Mouse (Mus musculus) MEL (cell line): ENCODE data around the gene Cnpy2. TPM values are rescaled to one million over a fixed set of nuclear protein-coding genes. Genes with fewer than 3 reads are reported as not detected.

ENCODE experiments used
- DNase-seq: peaks from one replicate; pipeline ENCODE4 v3.0.0; 2011; ENCODE audit warnings: low read depth, low spot score
- H3K27ac ChIP-seq: 2 replicates; pipeline ENCODE4 v1.5.1; 2012; ENCODE audit warnings: low read depth, mild to moderate bottlenecking, control low read depth, low read length, moderate library complexity; ENCODE audit not compliant: control insufficient read depth
- H3K27me3 ChIP-seq, 2 experiments: fragments of 150-350 bp in 1 of 2; sonication (generic) in 1 of 2; 2 replicates each; pipeline ENCODE4 v1.6.1; 2012; ENCODE audit warnings: low read length in 2 of 2, mild to moderate bottlenecking in 2 of 2, improper control_type of control experiment in 1 of 2, moderate library complexity in 1 of 2; ENCODE audit not compliant: insufficient read depth in 2 of 2, control insufficient read depth in 1 of 2
- H3K36me3 ChIP-seq, 2 experiments: 2 replicates each; pipeline ENCODE4 v1.6.1; 2012 to 2014; ENCODE audit warnings: low read length in 2 of 2, improper control_type of control experiment in 1 of 2, inconsistent platforms in 1 of 2, mild to moderate bottlenecking in 1 of 2; ENCODE audit not compliant: insufficient read depth in 2 of 2, control insufficient read depth in 1 of 2
- H3K4me1 ChIP-seq, 2 experiments: fragments of 150-350 bp in 1 of 2; sonication (generic) in 1 of 2; 2 replicates each; pipeline ENCODE4 v1.6.1; 2012; ENCODE audit warnings: low read length in 2 of 2, improper control_type of control experiment in 1 of 2, mild to moderate bottlenecking in 1 of 2; ENCODE audit not compliant: insufficient read depth in 2 of 2, control insufficient read depth in 1 of 2
- H3K4me3 ChIP-seq, 2 experiments: fragments of 150-350 bp in 1 of 2; sonication (generic) in 1 of 2; 2 replicates each; pipeline ENCODE4 v1.5.1; 2012; ENCODE audit warnings: low read depth in 2 of 2, low read length in 2 of 2, mild to moderate bottlenecking in 2 of 2, moderate library complexity in 2 of 2, control low read depth in 1 of 2, improper control_type of control experiment in 1 of 2; ENCODE audit not compliant: control insufficient read depth in 1 of 2, insufficient read depth in 1 of 2
- H3K79me2 ChIP-seq: 2 replicates; pipeline ENCODE4 v1.6.1; 2012; ENCODE audit warnings: mild to moderate bottlenecking, low read length, moderate library complexity; ENCODE audit not compliant: control insufficient read depth, poor library complexity, insufficient read depth
- H3K9ac ChIP-seq: 2 replicates; pipeline ENCODE4 v1.6.1; 2012; ENCODE audit warnings: low read depth, mild to moderate bottlenecking, control low read depth, low read length, moderate library complexity; ENCODE audit not compliant: control insufficient read depth, poor library complexity, severe bottlenecking
- H3K9me3 ChIP-seq: fragments of 150-350 bp; sonication (generic); replicated peaks from 2 replicates; pipeline ENCODE4 v1.6.1; 2012; ENCODE audit warnings: mild to moderate bottlenecking, low read length, improper control_type of control experiment, moderate library complexity; ENCODE audit not compliant: insufficient read depth
- CHD1 ChIP-seq: IDR thresholded peaks from 2 replicates; pipeline ENCODE4 v1.6.1; 2012; ENCODE audit warnings: low read depth, mild to moderate bottlenecking, inconsistent platforms, low read length, improper control_type of control experiment
- CHD2 ChIP-seq: IDR thresholded peaks from 2 replicates; pipeline ENCODE4 v1.6.1; 2011; ENCODE audit warnings: low read length, improper control_type of control experiment
- E2F4 ChIP-seq: IDR thresholded peaks from 2 replicates; pipeline ENCODE4 v1.6.1; 2011; ENCODE audit warnings: low read depth, low read length, improper control_type of control experiment, borderline replicate concordance
- ELF1 ChIP-seq: IDR thresholded peaks from 2 replicates; pipeline ENCODE4 v1.6.1; 2014; ENCODE audit warnings: low read depth, mild to moderate bottlenecking, inconsistent platforms, low read length, improper control_type of control experiment, moderate library complexity
- EP300 ChIP-seq, 2 experiments: IDR thresholded peaks; 2 replicates each; pipeline ENCODE4 v1.6.1; 2011; ENCODE audit warnings: improper control_type of control experiment in 2 of 2, low read length in 2 of 2, low read depth in 1 of 2, mild to moderate bottlenecking in 1 of 2
- GATA1 ChIP-seq: IDR thresholded peaks from 2 replicates; pipeline ENCODE4 v1.6.1; 2011; ENCODE audit warnings: low read depth, low read length, improper control_type of control experiment
- HCFC1 ChIP-seq: IDR thresholded peaks from 2 replicates; pipeline ENCODE4 v1.6.1; 2012; ENCODE audit warnings: low read depth, mild to moderate bottlenecking, inconsistent platforms, low read length, improper control_type of control experiment, moderate library complexity
- JUND ChIP-seq: IDR thresholded peaks from 2 replicates; pipeline ENCODE4 v1.6.1; 2011; ENCODE audit warnings: low read depth, mild to moderate bottlenecking, improper control_type of control experiment, low read length
- KAT2A ChIP-seq: conservative IDR thresholded peaks from 2 replicates; pipeline ENCODE4 v1.6.1; 2012; ENCODE audit warnings: low read depth, low read length, improper control_type of control experiment, inconsistent platforms
- MAX ChIP-seq: IDR thresholded peaks from 2 replicates; pipeline ENCODE4 v1.6.1; 2011; ENCODE audit warnings: low read length, improper control_type of control experiment
- MAZ ChIP-seq: IDR thresholded peaks from 2 replicates; pipeline ENCODE4 v1.6.1; 2012; ENCODE audit warnings: low read depth, mild to moderate bottlenecking, inconsistent platforms, low read length, improper control_type of control experiment
- MXI1 ChIP-seq: IDR thresholded peaks from 2 replicates; pipeline ENCODE4 v1.6.1; 2011; ENCODE audit warnings: mild to moderate bottlenecking, low read depth, low read length, improper control_type of control experiment
- MYC ChIP-seq: IDR thresholded peaks from 2 replicates; pipeline ENCODE4 v1.6.1; 2011; ENCODE audit warnings: low read depth, mild to moderate bottlenecking, low read length, improper control_type of control experiment, moderate library complexity
- NELFE ChIP-seq: IDR thresholded peaks from 2 replicates; pipeline ENCODE4 v1.6.1; 2011; ENCODE audit warnings: low read depth, low read length, improper control_type of control experiment
- NRF1 ChIP-seq: IDR thresholded peaks from 2 replicates; pipeline ENCODE4 v1.6.1; 2014; ENCODE audit warnings: low read depth, mild to moderate bottlenecking, inconsistent platforms, low read length, improper control_type of control experiment, moderate library complexity; ENCODE audit not compliant: poor library complexity, insufficient read depth, severe bottlenecking
- POLR2A ChIP-seq, 2 experiments: IDR thresholded peaks; 2 replicates each; pipeline ENCODE4 v1.6.1; 2011 to 2012; ENCODE audit warnings: low read length in 2 of 2, mild to moderate bottlenecking in 2 of 2, control low read depth in 1 of 2, improper control_type of control experiment in 1 of 2, low read depth in 1 of 2, moderate library complexity in 1 of 2; ENCODE audit not compliant: control insufficient read depth in 1 of 2, insufficient read depth in 1 of 2, poor library complexity in 1 of 2
- POLR2AphosphoS2 ChIP-seq: IDR thresholded peaks from 2 replicates; pipeline ENCODE4 v1.6.1; 2011; ENCODE audit warnings: low read length, improper control_type of control experiment
- SIN3A ChIP-seq: IDR thresholded peaks from 2 replicates; pipeline ENCODE4 v1.6.1; 2012; ENCODE audit warnings: low read length, improper control_type of control experiment, inconsistent platforms
- SMC3 ChIP-seq: IDR thresholded peaks from 2 replicates; pipeline ENCODE4 v1.6.1; 2011; ENCODE audit warnings: low read depth, low read length, improper control_type of control experiment
- TAL1 ChIP-seq: IDR thresholded peaks from 2 replicates; pipeline ENCODE4 v1.6.1; 2012; ENCODE audit warnings: mild to moderate bottlenecking, inconsistent platforms, low read length, moderate library complexity, mixed read lengths
- TBP ChIP-seq: IDR thresholded peaks from 2 replicates; pipeline ENCODE4 v1.8.0; 2011; ENCODE audit warnings: low read depth, low read length, improper control_type of control experiment
- USF1 ChIP-seq: IDR thresholded peaks from 2 replicates; pipeline ENCODE4 v1.6.1; 2014; ENCODE audit warnings: low read depth, mild to moderate bottlenecking, inconsistent platforms, low read length, improper control_type of control experiment, moderate library complexity
- ZKSCAN1 ChIP-seq: IDR thresholded peaks from 2 replicates; pipeline ENCODE4 v1.6.1; 2012; ENCODE audit warnings: low read depth, mild to moderate bottlenecking, inconsistent platforms, low read length, improper control_type of control experiment, moderate library complexity
- ZMIZ1 ChIP-seq: IDR thresholded peaks from 2 replicates; pipeline ENCODE4 v1.6.1; 2012; ENCODE audit warnings: low read depth, mild to moderate bottlenecking, inconsistent platforms, low read length, improper control_type of control experiment, moderate library complexity
- ZNF384 ChIP-seq: IDR thresholded peaks from 2 replicates; pipeline ENCODE4 v1.6.1; 2012; ENCODE audit warnings: low read depth, mild to moderate bottlenecking, inconsistent platforms, low read length, improper control_type of control experiment
- polyA plus RNA-seq, 2 experiments: library from polyadenylated mRNA; stranded (reverse) in 1 of 2; unstranded in 1 of 2; fragments of >175 nt in 1 of 2; fragments of >200 nt in 1 of 2; gene quantifications; 2 replicates each; pipeline versions ENCODE4 v1.2.1 to v1.2.4; 2012; ENCODE audit warnings: low replicate concordance in 2 of 2, low read depth in 1 of 2; ENCODE audit not compliant: insufficient read length in 2 of 2, insufficient read depth in 1 of 2, missing spikeins in 1 of 2
- total RNA-seq: library from RNA; depleted of rRNA; stranded (reverse); fragments of 300-350 nt; gene quantifications from 2 replicates; pipeline ENCODE4 v1.2.3, GENCODE M21; 2012

Gene Cnpy2
- total and polyA plus RNA-seq, 3 experiments, result 98.1 to 107 TPM; not detected in 1

DNA sequence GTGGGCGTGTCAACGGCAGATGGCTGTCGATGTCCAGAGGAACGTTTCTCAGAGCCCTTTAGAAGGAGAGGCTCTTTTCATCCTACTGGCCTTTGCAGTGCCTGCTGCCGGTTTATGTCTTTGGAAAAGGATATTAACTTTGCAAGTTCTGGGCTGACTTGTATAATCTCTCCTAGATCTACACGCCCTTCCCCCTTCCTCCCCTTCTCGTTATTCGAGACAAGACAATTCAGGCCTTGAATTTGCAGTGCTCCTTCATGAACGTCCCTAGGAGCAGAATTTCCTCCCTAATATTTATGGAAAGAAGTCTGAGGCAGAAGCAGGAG, 46.9 kb downstream of the Cnpy2 start:
- Histone ChIP-seq H3K4me3 (peak overlapping the region; percentile 52 to 63), H3K9me3 (no peaks in the 10 kb centered on the region), H3K79me2 (peaks cover 2% of the 10 kb centered on the region; the same call in 1 of the 2 replicates), H3K27ac (peak overlapping the region; percentile 83), H3K36me3 (peaks cover 0 to 13% of the 10 kb centered on the region in 2 experiments; a peak in 3 of 4 replicates), H3K27me3 (no peaks in the 10 kb centered on the region), H3K9ac (peak overlapping the region; percentile 87), H3K4me1 (peaks cover 11 to 18% of the 10 kb centered on the region in 2 experiments)
- no peak for DNase-seq
- TF ChIP-seq ELF1, result no peak
- TF ChIP-seq JUND, result 0 out of 2 replicates have a peak, but pooled peaks have one; percentile 53
- TF ChIP-seq POLR2A (IDR thresholded peaks at IDR 0.05; ENCODE audit: control insufficient read depth in 1 of 2, insufficient read depth in 1 of 2, low read depth in 1 of 2, low read length in 2 of 2, poor library complexity in 1 of 2), result peak in 1 of 2 experiments; percentile 31; a peak in 2 of 4 replicates
- TF ChIP-seq CHD2, result peak; percentile 33
- peak; percentile 91; the same call in 1 of the 2 replicates for TF ChIP-seq CHD1
- TF ChIP-seq MXI1, result peak; percentile 19; the same call in 1 of the 2 replicates
- no peak; the same call in 1 of the 2 replicates for TF ChIP-seq USF1
- TF ChIP-seq TBP, result peak; percentile 75; the same call in 1 of the 2 replicates
- TF ChIP-seq MAX, result peak; percentile 48; the same call in 1 of the 2 replicates
- peak; percentile 30; the same call in 1 of the 2 replicates for TF ChIP-seq GATA1
- peak; percentile 14; the same call in 1 of the 2 replicates for TF ChIP-seq KAT2A
- TF ChIP-seq NELFE, result peak; percentile 26; the same call in 1 of the 2 replicates
- no peak for TF ChIP-seq ZNF384
- peak; percentile 3; the same call in 1 of the 2 replicates for TF ChIP-seq MAZ
- TF ChIP-seq ZKSCAN1, result peak; percentile 37; the same call in 1 of the 2 replicates
- TF ChIP-seq SMC3, result 0 out of 2 replicates have a peak, but pooled peaks have one; percentile 3
- no peak for TF ChIP-seq NRF1
- TF ChIP-seq ZMIZ1, result no peak; the same call in 1 of the 2 replicates
- TF ChIP-seq POLR2AphosphoS2, result peak; percentile 52; the same call in 1 of the 2 replicates
- no peak for TF ChIP-seq EP300 (IDR thresholded peaks at IDR 0.05; ENCODE audit: low read depth in 1 of 2, low read length in 2 of 2)
- TF ChIP-seq SIN3A, result peak; percentile 83
- TF ChIP-seq HCFC1, result no peak
- peak; percentile 56; the same call in 1 of the 2 replicates for TF ChIP-seq MYC
- no peak for TF ChIP-seq E2F4
- no peak for TF ChIP-seq TAL1
